Mouse (Mus musculus) heart, embryonic 11.5 days (tissue): ENCODE measurements around the gene Shc3. TPM values are rescaled to one million over a fixed set of nuclear protein-coding genes. Genes with fewer than 3 reads are reported as not detected.

Source experiments
- ATAC-seq: fragments of 200-750 bp; cut with Nextera tagmentation; replicated peaks from 2 replicates; pipeline ENCODE4 v1.8.0; 2017; ENCODE audit warnings: moderate library complexity; ENCODE audit not compliant: insufficient number of reproducible peaks, low FRiP score, low TSS enrichment
- H3K27ac ChIP-seq: fragments of 300-500 bp; sonication (generic); 2 replicates; pipeline ENCODE4 v1.5.1; 2014; ENCODE audit warnings: mild to moderate bottlenecking, low read depth, low read length
- H3K27me3 ChIP-seq: fragments of 300-500 bp; sonication (generic); 2 replicates; pipeline ENCODE4 v1.6.1; 2014; ENCODE audit warnings: mild to moderate bottlenecking, low read length, mixed read lengths; ENCODE audit not compliant: control insufficient read depth, insufficient read depth
- H3K36me3 ChIP-seq: fragments of 300-500 bp; sonication (generic); 2 replicates; pipeline ENCODE4 v1.6.1; 2014; ENCODE audit warnings: mild to moderate bottlenecking, low read length, moderate library complexity, mixed read lengths; ENCODE audit not compliant: control insufficient read depth, insufficient read depth
- H3K4me1 ChIP-seq: fragments of 300-500 bp; sonication (generic); 2 replicates; pipeline ENCODE4 v1.6.1; 2014; ENCODE audit warnings: low read length; ENCODE audit not compliant: control insufficient read depth, insufficient read depth
- H3K4me2 ChIP-seq: fragments of 300-500 bp; sonication (generic); 2 replicates; pipeline ENCODE4 v1.6.1; 2014; ENCODE audit warnings: mild to moderate bottlenecking, moderate library complexity
- H3K4me3 ChIP-seq: fragments of 300-500 bp; sonication (generic); 2 replicates; pipeline ENCODE4 v1.5.1; 2014; ENCODE audit warnings: low read depth, low read length
- H3K9ac ChIP-seq: fragments of 300-500 bp; sonication (generic); 2 replicates; pipeline ENCODE4 v1.6.1; 2014; ENCODE audit warnings: mild to moderate bottlenecking, low read depth, low read length, moderate library complexity
- H3K9me3 ChIP-seq: fragments of 300-500 bp; sonication (generic); replicated peaks from 2 replicates; pipeline ENCODE4 v1.6.1; 2016; ENCODE audit warnings: low read length; ENCODE audit not compliant: control insufficient read depth
- WGBS: fragments of 180-500 bp; shearing (Covaris S2); extraction: QIAGEN DNeasy Blood & Tissue Kit; methylation state at CpG from one replicate; pipeline ENCODE4 v1.1.7; 2014; ENCODE audit not compliant: insufficient replicate concordance; 5-methylcytosine and 5-hydroxymethylcytosine counted together
- polyA plus RNA-seq: library from polyadenylated mRNA; unstranded; fragments of >200 nt; fragmentation: Nextera tagmentation; extraction: Ambion mirVana; gene quantifications from 2 replicates; pipeline ENCODE4 v1.2.1, GENCODE M21; 2014

The Shc3 gene
- polyA plus RNA-seq, 1 experiment from 2014 or later: 0.31 TPM

GRCm38 (mm10) chr13:51488945-51489344 is 80.3 kb downstream of the Shc3 start:
- no peak overlapping the region for H3K4me3 ChIP-seq
- no peaks in the 10 kb centered on the region for H3K9me3 ChIP-seq
- no peaks in the 10 kb centered on the region for H3K36me3 ChIP-seq
- no peak for ATAC-seq
- no peaks in the 10 kb centered on the region for H3K4me1 ChIP-seq
- H3K27ac ChIP-seq: no peak overlapping the region
- no peak overlapping the region for H3K4me2 ChIP-seq
- 54% methylated on average over 3 of the region's 3 CpGs for WGBS
- no peak overlapping the region for H3K9ac ChIP-seq
- no peaks in the 10 kb centered on the region for H3K27me3 ChIP-seq

GRCm38 (mm10) chr13:51485291-51485690 is 83.9 kb downstream of the Shc3 start:
- 78% methylated on average over 9 of the region's 9 CpGs for WGBS
- no peaks in the 10 kb centered on the region for H3K4me1 ChIP-seq
- no peaks in the 10 kb centered on the region for H3K27me3 ChIP-seq
- no peak overlapping the region for H3K27ac ChIP-seq
- no peaks in the 10 kb centered on the region for H3K36me3 ChIP-seq
- no peak overlapping the region for H3K4me3 ChIP-seq
- no peak for ATAC-seq
- no peak overlapping the region for H3K9ac ChIP-seq
- no peak overlapping the region for H3K4me2 ChIP-seq
- H3K9me3 ChIP-seq: no peaks in the 10 kb centered on the region

- H3K27ac ChIP-seq: no peak overlapping the region
- ATAC-seq: no peak
- no peaks in the 10 kb centered on the region for H3K4me1 ChIP-seq
- H3K9ac ChIP-seq: no peak overlapping the region
- H3K4me2 ChIP-seq: no peak overlapping the region
- WGBS: 80% methylated on average over 11 of the region's 11 CpGs
- no peak overlapping the region for H3K4me3 ChIP-seq
- H3K36me3 ChIP-seq: no peaks in the 10 kb centered on the region
- no peaks in the 10 kb centered on the region for H3K9me3 ChIP-seq
- H3K27me3 ChIP-seq: no peaks in the 10 kb centered on the region
Observed at GRCm38 (mm10) chr13:51482786-51483185, 86.4 kb downstream of the Shc3 start.

- H3K27ac ChIP-seq: no peak overlapping the region
- H3K4me3 ChIP-seq: no peak overlapping the region
- no peak overlapping the region for H3K9ac ChIP-seq
- ATAC-seq: no peak
- H3K27me3 ChIP-seq: no peaks in the 10 kb centered on the region
- 60% methylated on average over 11 of the region's 11 CpGs for WGBS
- no peak overlapping the region for H3K4me2 ChIP-seq
- no peaks in the 10 kb centered on the region for H3K4me1 ChIP-seq
- no peaks in the 10 kb centered on the region for H3K9me3 ChIP-seq
- no peaks in the 10 kb centered on the region for H3K36me3 ChIP-seq
Observed at GRCm38 (mm10) chr13:51480341-51481011, 88.7 kb downstream of the Shc3 start.

GRCm38 (mm10) chr13:51479826-51480225 is 89.4 kb downstream of the Shc3 start:
- Histone ChIP-seq H3K4me2 (no peak overlapping the region), H3K36me3 (no peaks in the 10 kb centered on the region), H3K4me3 (no peak overlapping the region), H3K4me1 (no peaks in the 10 kb centered on the region), H3K9ac (no peak overlapping the region), H3K9me3 (no peaks in the 10 kb centered on the region), H3K27me3 (no peaks in the 10 kb centered on the region), H3K27ac (no peak overlapping the region)
- ATAC-seq: no peak
- WGBS: 84% methylated on average over 11 of the region's 11 CpGs

- no peak for ATAC-seq
- Histone ChIP-seq H3K27ac (no peak overlapping the region), H3K4me2 (no peak overlapping the region), H3K36me3 (no peaks in the 10 kb centered on the region), H3K9me3 (no peaks in the 10 kb centered on the region), H3K27me3 (no peaks in the 10 kb centered on the region), H3K4me1 (no peaks in the 10 kb centered on the region), H3K4me3 (no peak overlapping the region), H3K9ac (no peak overlapping the region)
- WGBS: 67% methylated on average over 10 of the region's 10 CpGs
Observed at GRCm38 (mm10) chr13:51476991-51477390, 92.2 kb downstream of the Shc3 start.

- Histone ChIP-seq H3K27ac (no peak overlapping the region), H3K27me3 (no peaks in the 10 kb centered on the region), H3K36me3 (no peaks in the 10 kb centered on the region), H3K4me1 (no peaks in the 10 kb centered on the region), H3K9me3 (no peaks in the 10 kb centered on the region), H3K9ac (no peak overlapping the region), H3K4me2 (no peak overlapping the region), H3K4me3 (no peak overlapping the region)
- 63% methylated on average over 17 of the region's 17 CpGs for WGBS
- no peak for ATAC-seq
Observed at GRCm38 (mm10) chr13:51468697-51469250, 100.4 kb downstream of the Shc3 start.

- H3K9ac ChIP-seq: no peak overlapping the region
- no peaks in the 10 kb centered on the region for H3K4me1 ChIP-seq
- H3K36me3 ChIP-seq: no peaks in the 10 kb centered on the region
- H3K4me3 ChIP-seq: no peak overlapping the region
- no peaks in the 10 kb centered on the region for H3K27me3 ChIP-seq
- no peak for ATAC-seq
- no peaks in the 10 kb centered on the region for H3K9me3 ChIP-seq
- no peak overlapping the region for H3K27ac ChIP-seq
- H3K4me2 ChIP-seq: no peak overlapping the region
- 70% methylated on average over 14 of the region's 14 CpGs for WGBS
Observed at GRCm38 (mm10) chr13:51466117-51466841, 102.9 kb downstream of the Shc3 start.
